Mouse (Mus musculus) Patski (cell line): ENCODE measurements around the gene Hsd17b14. TPM values are rescaled to one million over a fixed set of nuclear protein-coding genes. Genes with fewer than 3 reads are reported as not detected.

Experiments used
- ATAC-seq: fragments of 100-300 bp; one replicate; pipeline ENCODE4 v1.8.0; 2021
- CTCF ChIA-PET: fragments of 350-600 bp; sonication (Branson Sonifier 250); formaldehyde crosslinking; loops from one replicate; lab custom pipeline; 2022; ENCODE audit warnings: inconsistent platforms; lab: Charles Lee
- POLR2A ChIA-PET: fragments of 350-600 bp; sonication (Branson Sonifier 250); formaldehyde crosslinking; loops from one replicate; lab custom pipeline; 2022; ENCODE audit warnings: antibody characterized with exemption, inconsistent platforms; lab: Charles Lee
- DNase-seq: peaks from one replicate; pipeline ENCODE4 v3.0.0-alpha.2; 2011; ENCODE audit warnings: low read depth, low spot score
- H3K27me3 ChIP-seq: fragments of 371-371 bp; one replicate; pipeline ENCODE4 v1.5.1; 2021
- CTCF ChIP-seq: fragments of 100-300 bp; IDR thresholded peaks from one replicate; pipeline ENCODE4 v1.5.1; 2021
- in situ Hi-C: fragments of 300-500 bp; cut with MboI; formaldehyde crosslinking; loops from 3 replicates; pipeline ENCODE4 v1.11.1; 2018; ENCODE audit warnings: low pct_unique_long_range_greater_than_20kb, mixed read lengths
- polyA plus RNA-seq: library from polyadenylated mRNA; unstranded; gene quantifications from one replicate; pipeline ENCODE4 v1.2.3, GENCODE M21; 2021

Hsd17b14 gene
- polyA plus RNA-seq, 1 experiment from 2014 or later, result 1.6 TPM

DNA sequence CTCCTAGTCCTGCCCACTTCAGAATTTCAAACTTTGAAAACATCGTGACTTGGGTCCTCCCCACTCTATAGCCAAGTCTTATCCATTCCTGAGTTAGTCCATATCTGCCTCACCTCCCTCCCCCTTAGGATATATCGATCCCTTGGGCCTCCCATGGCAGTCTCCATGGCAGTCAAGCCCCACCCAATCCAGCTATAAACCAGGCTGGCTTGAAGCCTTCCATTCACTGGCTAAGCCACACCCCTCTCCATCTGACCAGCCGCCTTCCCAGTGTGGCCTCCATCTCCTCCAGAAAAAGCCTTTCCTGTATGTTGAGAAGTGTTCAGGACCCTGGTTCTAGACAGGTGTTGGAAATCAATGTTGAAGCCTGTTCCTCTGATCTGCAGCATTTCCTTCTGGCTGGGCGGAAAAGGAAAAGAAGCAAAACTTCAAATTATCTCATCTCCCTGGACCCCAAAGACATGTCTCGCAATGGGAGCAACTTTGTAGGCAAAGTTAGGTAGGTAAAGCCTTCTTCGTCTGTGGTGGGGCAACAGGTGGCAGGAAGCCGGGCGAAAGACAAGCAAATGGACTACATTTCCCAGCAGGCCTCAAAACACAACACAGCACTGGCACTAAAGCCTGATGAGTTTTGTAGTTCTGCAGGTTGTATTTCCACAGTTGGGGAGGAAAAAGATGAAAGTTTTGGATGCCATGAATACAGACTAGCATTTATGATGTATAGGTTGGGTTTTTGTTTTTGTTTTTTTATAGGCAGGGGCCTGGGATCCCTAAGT is 35.2 kb upstream of the Hsd17b14 start:
- in situ Hi-C loops, result no loop called here
- no peak for TF ChIP-seq CTCF
- POLR2A ChIA-PET, result no interaction called here
- H3K27me3 ChIP-seq, result no peaks in the 10 kb centered on the region
- CTCF ChIA-PET, result no interaction called here
- no peak for DNase-seq
- ATAC-seq, result no peak

DNA sequence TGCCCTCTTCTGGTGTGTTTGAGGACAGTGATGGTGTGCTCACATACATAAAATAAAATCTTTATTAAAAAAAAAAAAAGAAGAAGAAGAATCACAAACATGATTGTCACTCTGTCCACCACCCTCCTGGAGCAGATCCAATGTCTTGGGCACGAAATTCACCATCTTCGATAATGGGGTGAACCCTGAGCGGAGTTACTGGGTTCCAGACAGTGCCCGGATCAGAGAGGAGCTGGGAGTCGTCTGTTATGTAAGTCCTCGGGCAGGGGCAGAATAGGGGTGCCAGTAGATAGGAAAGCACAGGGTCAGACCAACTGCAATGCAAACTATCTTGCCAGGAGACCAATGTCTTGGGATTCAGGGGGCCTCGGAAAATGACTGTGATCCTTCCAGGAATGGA is 34.1 kb upstream of the Hsd17b14 start:
- POLR2A ChIA-PET, result no interaction called here
- ATAC-seq (no peak), DNase-seq (no peak)
- no peak for TF ChIP-seq CTCF
- CTCF ChIA-PET, result interaction anchor here (1.7 kb wide), 1 partner anchor 41 kb away, joined by 6 read pairs; no protein-coding TSS in a partner anchor
- no peaks in the 10 kb centered on the region for H3K27me3 ChIP-seq
- in situ Hi-C loops, result no loop called here

DNA sequence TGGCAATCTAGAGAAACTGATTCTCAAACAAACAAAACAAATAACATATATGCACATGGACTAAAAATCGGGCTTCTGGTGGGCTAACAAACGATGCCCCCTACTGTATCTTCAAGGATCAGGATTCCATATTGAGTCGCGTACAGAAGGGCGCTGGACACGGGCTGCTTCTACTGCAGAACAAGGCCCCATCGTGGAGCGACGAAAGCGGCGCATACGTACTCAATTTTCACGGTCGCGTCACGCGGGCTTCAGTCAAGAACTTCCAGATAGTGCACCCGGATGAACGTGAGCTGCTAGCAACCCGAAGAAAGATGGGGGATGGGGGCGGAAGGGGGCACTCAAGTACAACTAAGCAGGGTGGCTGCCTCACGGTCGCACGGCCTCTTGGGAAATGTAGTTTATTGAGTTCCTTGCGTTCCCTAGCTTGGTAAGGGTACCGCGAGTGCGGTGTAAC is 32.9 kb upstream of the Hsd17b14 start:
- no peak for TF ChIP-seq CTCF
- in situ Hi-C loops, result no loop called here
- ChIA-PET CTCF (interaction anchor here (0.6 to 2.6 kb wide), 5 partner anchors 17 to 161 kb away, joined by 3 to 8 read pairs (median 6); no protein-coding TSS in a partner anchor), POLR2A (interaction anchor here (0.8 to 1.1 kb wide), 2 partner anchors 17 to 47 kb away, joined by 3 to 4 read pairs; no protein-coding TSS in a partner anchor)
- H3K27me3 ChIP-seq, result no peaks in the 10 kb centered on the region
- no peak for DNase-seq
- ATAC-seq, result no peak

DNA sequence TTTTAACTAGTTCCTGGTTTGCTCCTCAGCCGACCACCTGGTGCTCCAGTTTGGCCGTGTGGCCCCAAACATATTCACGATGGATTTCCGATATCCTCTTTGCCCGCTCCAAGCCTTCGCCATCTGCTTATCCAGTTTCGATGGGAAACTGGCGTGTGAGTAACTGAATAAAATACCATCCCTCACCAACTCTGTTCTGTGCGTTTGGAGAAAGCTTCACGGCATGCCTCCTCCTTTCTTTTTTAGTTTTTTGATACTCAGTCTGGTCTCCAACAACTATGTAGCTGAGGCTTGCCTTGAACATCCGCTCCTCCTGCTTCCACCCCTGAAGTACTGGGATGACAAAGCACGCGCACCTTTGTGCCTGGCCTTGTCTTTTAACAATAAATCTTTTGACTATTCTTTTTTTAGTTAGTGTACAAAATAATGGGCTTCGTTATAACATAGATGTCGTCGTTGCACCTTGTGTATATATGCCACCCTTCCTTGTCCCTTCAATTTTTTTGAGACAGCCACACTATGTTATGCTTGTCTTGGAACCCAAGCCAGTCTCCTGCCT is 32.4 kb upstream of the Hsd17b14 start:
- no peak for TF ChIP-seq CTCF
- in situ Hi-C loops, result no loop called here
- ChIA-PET POLR2A (interaction anchor here (0.8 to 1.1 kb wide), 2 partner anchors 16 to 47 kb away, joined by 3 to 4 read pairs; no protein-coding TSS in a partner anchor), CTCF (interaction anchor here (0.6 to 2.6 kb wide), 5 partner anchors 17 to 160 kb away, joined by 3 to 8 read pairs (median 6); no protein-coding TSS in a partner anchor)
- H3K27me3 ChIP-seq, result no peaks in the 10 kb centered on the region
- ATAC-seq (no peak), DNase-seq (no peak)

DNA sequence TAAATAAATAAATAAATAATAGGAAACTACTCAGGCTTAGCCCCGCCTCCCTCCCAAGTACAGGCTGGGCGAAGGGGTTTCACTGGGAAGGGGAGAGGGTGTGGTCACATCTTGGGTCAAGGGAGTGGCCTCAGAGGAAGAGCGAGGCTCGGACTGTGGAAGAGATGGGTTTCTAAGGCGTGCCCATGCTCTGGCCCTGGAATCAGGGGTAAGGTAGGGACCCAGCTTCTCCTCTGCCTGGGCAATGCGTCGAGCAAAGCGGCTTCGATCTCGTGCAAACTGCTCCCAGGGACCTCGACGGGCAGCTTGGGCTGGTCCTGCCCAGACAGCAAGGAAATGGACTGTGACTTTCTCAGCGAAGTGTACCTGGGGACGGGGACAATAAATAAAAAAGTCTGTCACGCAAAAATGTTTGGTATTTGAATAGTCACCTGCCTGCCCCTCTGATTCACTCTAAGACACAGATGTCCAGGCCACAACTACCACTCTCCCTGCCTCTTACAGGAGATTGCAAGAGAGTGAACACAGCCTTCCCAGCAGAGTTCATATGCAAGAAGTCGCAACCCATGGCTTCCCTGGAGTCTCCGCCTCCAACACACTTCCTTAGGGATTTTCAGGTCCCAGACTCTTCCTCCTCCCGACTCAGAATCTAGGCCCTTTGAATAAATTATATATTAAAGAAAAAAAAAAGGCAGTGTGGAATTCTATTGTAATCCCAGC is 31.6 kb upstream of the Hsd17b14 start:
- POLR2A ChIA-PET, result interaction anchor here (0.7 kb wide), 1 partner anchor 124 kb away, joined by 3 read pairs; no protein-coding TSS in a partner anchor

DNA sequence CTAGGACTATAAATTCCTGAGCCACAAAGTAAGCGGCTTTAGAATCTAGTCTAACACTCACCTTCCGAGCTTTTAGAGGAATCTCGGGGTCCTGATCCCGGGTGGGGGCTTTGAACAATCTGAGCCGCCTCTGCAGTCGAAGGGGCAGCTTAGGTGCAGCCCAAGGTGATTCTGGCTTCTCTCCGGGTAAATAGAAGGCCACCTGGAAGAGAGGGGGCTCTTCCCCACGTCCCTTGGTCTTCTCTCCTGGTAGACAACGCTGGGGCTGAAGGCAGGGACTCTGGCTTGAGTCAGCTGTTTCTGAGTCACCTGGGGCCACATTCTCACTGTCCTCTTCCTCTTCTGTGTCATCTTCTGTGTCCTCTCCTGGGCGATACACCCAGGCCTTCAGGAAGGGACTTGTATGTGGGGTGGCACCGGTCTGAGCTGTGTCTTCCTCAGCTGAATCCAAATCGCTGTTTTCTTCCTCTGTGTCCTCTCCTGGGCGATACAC is 31.0 kb upstream of the Hsd17b14 start:
- CTCF ChIA-PET, result interaction anchor here (1.0 to 2.6 kb wide), 4 partner anchors 13 to 159 kb away, joined by 4 to 8 read pairs (median 6); partner anchors contain the start of gene Nucb1
- DNase-seq, result no peak
- in situ Hi-C loops, result no loop called here
- no peak for TF ChIP-seq CTCF
- POLR2A ChIA-PET, result interaction anchor here (0.7 kb wide), 1 partner anchor 123 kb away, joined by 3 read pairs; no protein-coding TSS in a partner anchor
- ATAC-seq, result no peak
- H3K27me3 ChIP-seq, result no peaks in the 10 kb centered on the region

More for the DNA sequence above, 31.6 kb upstream of the Hsd17b14 start:
- DNase-seq (no peak), ATAC-seq (peak; percentile 14)
- no peak for TF ChIP-seq CTCF
- CTCF ChIA-PET, result interaction anchor here (1.0 to 2.6 kb wide), 4 partner anchors 13 to 159 kb away, joined by 4 to 8 read pairs (median 6); partner anchors contain the start of gene Nucb1
- in situ Hi-C loops, result no loop called here
- H3K27me3 ChIP-seq, result no peaks in the 10 kb centered on the region

DNA sequence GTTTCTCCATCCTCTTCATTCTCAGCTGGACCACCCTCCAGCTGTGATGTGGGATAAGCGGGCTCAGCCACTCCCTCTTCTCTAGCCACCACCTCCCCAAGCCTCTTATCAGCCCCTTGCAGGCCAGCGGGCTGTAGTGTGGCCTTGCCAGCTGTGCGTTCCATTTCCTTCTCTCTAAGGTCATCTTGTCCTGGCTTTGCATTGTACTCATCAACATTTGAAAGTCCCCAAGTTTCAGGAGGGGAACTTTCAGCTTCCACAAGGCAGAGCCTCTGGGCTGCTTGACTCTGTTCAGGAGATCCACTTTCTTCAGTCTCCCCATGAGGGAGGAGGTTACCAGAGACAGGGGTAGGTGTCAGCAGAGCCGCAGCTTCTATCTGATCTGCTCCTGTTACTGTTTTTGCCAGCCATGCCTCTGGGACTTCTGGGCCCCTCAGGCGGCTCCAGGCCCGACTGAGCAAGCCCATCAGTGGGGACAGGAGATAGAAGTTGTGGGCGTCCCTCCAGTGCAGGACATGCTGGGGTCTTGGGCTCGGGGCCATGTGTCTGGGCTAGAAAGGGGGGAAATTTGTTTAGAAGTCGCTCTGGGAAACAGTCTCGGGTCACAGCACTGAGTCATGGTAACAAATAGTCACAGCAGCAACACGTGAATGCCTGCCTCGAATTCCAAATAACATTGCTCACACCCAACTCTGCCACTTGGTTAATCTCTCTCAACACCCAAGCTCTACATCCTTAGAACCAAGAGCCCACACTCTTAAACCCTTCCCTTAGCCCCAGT is 29.7 kb upstream of the Hsd17b14 start:
- ChIA-PET POLR2A (interaction anchor here (0.6 to 2.0 kb wide), 6 partner anchors 13 to 68 kb away, joined by 3 to 6 read pairs (median 4); no protein-coding TSS in a partner anchor), CTCF (interaction anchor here (1.5 kb wide), 1 partner anchor 48 kb away, joined by 4 read pairs; no protein-coding TSS in a partner anchor)
- DNase-seq (no peak), ATAC-seq (peak; percentile 28)
- in situ Hi-C loops, result no loop called here
- TF ChIP-seq CTCF, result no peak
- H3K27me3 ChIP-seq, result no peaks in the 10 kb centered on the region

DNA sequence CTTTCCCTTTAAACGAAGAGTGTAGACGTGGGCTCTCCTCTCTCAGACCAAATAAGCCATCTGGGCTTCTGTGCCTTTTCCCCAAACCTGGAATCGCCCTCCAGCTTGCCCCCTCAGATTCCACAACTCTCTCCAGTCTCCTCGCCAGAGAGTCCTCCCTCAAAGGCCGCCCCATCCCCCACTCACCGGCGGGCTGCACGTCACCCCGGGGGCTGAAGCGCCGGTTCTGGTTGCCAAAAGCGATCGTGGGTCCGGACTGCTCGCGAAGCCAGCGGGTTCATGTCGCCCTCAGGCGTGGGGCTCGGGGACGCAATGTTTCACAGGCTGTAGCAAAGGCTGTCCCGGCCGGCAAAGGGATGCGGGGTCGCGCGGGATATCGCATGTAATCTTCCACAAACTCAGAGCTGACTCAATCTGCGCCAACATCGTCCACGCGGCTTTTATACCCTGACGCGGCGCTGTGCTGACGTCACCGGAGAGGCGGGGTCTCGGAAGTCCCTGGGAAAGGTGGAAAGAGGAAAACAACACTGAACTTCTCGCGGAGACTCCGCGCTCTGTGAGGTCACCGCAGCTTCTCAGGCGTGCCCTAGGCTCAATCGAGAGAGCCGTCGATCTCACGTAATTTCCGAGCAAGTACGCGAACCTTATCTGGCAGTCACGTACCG is 28.8 kb upstream of the Hsd17b14 start, which contains the start of the genes Ppp1r15a and Plekha4:
Gene Ppp1r15a, minus strand, starts transcription at position 460 of the 665 bp plus-strand sequence.
Gene Plekha4, plus strand, starts transcription at position 522 of the 665 bp plus-strand sequence.
- H3K27me3 ChIP-seq, result no peaks in the 10 kb centered on the region
- peak; percentile 36 for ATAC-seq
- no peak for TF ChIP-seq CTCF
- POLR2A ChIA-PET, result interaction anchor here (0.6 to 2.0 kb wide), 7 partner anchors 17 to 164 kb away, joined by 3 to 6 read pairs (median 4); no protein-coding TSS in a partner anchor
- CTCF ChIA-PET, result interaction anchor here (1.4 kb wide), 1 partner anchor 49 kb away, joined by 3 read pairs; no protein-coding TSS in a partner anchor
- in situ Hi-C loops, result no loop called here
- peak; percentile 82 for DNase-seq
